Mouse (Mus musculus) T-helper 1 cell (primary cell): ENCODE measurements at regions not wholly inside any gene's neighbourhood (a gene's known extent, or its start where the extent isn't known, plus 50 kb on each side); places are given as distances from the start of the nearest gene placed in this dataset.

Experiments used
- in situ Hi-C: fragments of 300-600 bp; cut with MboI, MseI; formaldehyde crosslinking; loops from one replicate; pipeline ENCODE4 v1.15.1; 2025; ENCODE audit warnings: high pct_unique_total_duplicates

DNA sequence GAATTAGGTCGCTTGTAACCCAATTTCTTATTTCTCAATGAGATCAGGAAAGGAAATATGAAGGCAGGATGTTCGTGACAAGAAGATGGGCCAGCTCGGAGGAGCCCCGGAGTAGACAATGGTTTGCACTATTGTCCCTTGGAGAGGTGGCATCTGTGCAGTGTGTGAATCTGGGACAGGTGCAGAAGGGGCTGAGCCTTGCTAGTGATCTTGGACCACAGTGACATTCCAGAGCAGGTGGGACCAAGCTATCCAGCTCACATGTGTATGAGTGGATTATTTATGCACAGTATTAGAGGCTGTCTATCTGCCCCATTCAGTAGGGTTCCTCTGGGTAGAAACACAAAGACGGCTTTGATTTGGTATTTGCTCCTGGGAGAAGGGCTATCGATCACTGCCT lies 66.0 kb upstream of the Nrp1 start:
- in situ Hi-C loops, result no loop called here

DNA sequence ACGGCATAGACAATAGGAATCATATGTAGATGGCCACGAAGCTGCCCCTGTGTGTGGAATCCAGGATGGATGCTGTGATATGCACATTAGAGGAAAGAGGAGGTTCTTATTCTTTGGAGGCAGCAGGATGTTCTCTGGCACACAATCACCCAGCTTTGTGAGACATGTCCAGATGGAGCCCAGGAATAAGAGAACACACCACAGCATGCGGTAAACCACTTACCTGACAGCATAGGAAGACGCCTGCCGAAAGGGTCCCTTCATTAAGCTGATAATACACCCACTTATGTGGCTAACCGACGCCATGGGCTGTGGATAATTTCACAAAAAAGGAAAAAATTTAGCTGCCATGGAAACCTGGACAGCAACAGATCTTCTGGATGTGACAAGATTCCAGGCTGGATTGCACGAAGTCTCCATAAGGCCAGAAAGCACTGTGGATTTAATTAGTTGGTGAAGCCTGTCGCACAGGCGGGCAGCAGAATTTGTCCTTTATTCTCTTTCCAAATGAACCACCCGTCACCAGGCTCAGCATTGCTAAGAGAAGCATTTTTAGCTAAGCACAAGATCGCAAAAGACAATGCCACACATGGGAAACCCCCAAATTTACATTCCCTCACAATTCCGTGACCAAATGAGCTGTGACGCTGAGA lies 61.5 kb upstream of the Nrp1 start:
- in situ Hi-C loops, result no loop called here

DNA sequence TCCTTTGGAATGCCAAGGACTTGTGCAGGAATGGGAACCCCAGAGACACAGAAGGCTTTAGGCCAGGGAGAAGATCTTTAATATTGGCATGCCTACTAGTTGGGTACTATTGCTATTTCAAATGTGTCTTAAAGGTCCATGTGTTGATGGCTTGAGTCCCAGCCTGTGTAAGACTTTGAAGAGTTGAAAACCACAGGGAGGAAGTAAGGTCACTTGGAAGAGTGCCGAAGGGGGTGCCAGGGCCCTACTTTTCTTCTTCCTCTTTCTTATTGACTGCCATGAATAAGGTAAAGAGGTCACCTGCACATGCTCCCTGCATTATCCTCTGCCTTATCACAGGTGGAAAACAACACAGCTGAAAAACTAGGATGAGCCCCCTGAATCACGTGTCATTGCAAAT lies 56.1 kb upstream of the Nrp1 start:
- in situ Hi-C loops, result no loop called here
